Mouse (Mus musculus): ENCODE data around the gene Kcnq1.

Kcnq1 gene

DNA sequence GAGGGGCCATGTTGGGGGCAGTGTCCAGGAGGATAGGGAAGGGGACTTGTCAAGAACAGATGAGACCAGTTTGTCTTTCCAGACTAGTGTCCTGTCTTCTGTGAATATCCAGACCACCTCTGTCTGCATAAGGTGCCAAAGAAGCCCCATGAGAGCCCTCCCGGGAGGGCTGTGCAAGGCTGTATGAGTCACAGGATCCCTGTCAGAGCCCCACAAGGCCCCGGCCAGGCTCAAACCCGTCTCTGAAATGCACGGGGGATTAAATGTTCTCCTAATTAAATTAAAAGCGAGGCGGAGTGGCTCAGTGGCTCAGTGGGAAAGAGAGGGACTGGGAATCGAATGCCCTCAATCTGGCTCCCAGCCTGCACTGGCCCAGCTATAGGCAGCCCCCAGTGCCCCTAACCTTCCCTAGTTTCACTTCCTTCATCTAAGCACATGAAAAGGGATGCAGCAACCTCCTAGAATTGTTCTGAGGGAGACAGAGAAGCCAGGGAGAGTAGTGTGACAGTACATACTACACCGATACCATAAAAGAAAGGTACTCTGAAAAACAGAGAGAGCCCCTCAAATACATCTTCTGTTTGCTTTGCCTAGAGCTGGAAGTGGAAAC lies 159.8 kb downstream of the Kcnq1 start:
- no peak for DNase-seq (ENCODE audit: low read depth, low spot score)

DNA sequence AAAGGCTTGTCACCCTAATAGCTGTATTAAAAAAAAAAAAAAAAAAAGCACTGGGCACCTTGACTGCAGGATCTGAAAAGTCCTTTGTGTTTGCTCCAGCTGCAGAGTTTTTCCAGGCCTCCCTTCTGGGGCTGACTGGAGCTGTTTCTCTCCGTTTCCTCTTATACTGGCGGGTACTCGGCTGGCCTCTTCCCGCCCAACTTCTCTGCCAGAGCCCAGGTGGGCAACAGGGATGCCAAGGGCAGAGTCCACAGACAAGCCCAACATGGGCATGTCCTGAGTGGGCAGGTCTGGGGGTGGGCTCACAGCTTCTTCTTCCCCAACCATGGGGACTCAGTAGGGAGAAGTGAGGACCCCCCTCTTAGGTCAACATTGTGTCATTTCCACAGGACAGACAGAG lies 167.6 kb downstream of the Kcnq1 start:
- no peak for DNase-seq (ENCODE audit: low read depth, low spot score)

DNA sequence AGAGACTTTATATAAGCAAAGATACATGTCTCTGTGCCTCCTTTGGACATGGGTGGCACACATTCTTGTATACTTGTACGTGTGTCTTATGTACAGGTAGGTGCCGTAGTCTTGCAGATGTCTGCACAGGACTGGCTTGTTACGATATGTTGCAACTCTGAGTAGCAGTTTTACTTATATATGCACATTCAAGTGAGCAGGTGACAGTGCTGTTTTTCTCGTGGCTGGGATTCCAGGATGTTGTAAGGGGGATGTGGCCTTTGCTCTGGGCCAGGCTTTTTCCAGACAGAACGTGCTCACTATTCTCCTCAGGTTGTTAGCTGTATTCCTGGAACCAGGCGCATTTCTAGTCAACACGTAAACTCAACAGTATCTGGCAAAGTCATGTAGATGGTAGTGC lies 168.9 kb downstream of the Kcnq1 start:
- DNase-seq (ENCODE audit: low read depth, low spot score): no peak

DNA sequence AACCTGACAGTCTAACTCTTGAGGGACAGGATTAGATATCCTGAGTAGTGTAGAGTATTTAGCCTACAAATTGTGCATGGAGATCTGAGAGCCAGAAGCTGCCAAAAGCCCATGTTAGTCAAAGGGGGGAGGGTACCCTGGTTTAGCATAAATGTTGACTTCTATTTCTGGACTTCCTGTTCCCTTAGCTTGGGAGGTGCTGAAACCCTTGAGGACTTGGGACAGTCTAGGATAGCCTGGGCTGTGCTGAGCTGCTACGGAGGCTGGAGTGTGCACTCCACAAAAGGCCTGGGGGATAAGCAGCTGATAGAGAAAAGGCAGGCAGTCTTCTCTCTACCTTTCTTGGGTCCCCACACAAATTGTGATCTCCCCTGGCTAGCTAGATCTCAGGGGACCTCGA lies 177.5 kb downstream of the Kcnq1 start:
- DNase-seq (ENCODE audit: low read depth, low spot score): no peak

DNA sequence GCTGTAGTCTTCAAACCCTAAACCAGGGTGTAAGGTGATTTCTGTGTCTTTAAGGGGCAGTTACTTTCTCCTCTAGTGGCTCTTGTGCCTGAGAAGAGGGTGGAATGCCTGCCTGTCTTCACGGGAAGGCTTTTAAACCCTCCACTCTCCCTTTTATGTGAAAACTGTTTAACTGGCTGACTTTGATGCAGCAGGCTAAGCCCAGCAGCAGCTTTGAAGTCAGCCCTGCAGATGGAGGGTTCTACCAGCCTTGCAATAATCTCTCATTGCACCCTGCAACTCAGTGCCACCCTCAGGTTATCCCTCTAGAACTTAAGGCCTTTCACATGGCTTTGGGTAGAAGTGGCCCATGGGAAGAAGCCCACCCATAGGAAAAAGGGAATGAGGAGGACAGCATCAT lies 178.7 kb downstream of the Kcnq1 start:
- DNase-seq (ENCODE audit: low read depth, low spot score): no peak

DNA sequence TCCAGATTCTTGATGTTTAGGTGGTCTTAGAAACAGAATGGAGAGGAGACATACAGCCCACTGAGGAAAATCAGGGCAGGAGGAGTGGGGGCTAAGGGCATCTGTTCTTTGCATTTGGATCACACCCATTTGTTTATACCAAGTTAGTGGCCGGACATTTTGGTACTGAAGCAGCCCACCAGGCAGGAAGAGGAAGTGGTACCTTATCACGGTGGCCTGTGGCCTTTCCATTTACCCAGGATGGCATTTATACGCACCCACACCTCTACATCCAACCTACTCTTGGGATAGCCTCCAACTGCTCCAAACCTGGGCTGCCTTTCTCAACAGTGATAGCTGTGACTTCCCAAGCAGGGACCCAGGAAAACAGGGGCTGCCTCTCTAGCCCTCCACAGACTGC lies 179.3 kb downstream of the Kcnq1 start:
- DNase-seq (ENCODE audit: low read depth, low spot score): no peak

DNA sequence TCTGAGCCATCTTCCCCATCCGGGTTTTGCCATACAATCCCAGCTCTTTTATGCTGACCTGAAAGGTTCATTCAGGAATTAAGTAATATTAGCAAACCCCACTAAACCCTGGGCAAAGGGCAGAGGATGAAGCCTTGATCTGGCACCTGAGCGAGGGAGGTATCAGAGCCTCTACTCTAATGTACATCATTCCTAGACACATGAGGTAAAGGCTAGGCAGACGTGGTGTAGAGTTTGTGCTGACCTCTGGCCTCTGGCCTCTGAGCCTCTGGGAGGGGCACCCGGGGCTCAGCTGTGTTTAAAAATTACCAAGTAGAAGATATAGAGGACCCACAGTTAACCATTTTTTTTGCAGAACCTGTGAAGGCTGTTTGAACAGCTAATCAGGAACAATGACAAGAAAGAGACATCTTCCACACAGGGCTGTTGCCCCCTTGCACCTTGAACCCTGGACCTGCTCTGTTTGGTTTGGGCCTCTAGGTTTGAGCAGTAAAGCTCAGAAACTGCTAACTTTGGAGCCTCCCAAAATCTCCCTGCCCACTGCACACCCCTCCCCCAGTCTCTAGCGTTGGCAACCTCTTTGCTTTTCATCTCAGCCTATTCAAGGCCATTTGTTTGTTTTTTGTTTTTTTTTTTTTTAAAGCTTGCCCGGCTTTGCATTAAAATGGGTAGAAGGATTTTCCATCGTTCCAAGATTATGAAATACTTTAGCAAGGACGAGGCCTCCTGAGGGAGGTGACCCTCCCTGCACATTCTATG lies 180.5 kb downstream of the Kcnq1 start:
- no peak for DNase-seq (ENCODE audit: low read depth, low spot score)

DNA sequence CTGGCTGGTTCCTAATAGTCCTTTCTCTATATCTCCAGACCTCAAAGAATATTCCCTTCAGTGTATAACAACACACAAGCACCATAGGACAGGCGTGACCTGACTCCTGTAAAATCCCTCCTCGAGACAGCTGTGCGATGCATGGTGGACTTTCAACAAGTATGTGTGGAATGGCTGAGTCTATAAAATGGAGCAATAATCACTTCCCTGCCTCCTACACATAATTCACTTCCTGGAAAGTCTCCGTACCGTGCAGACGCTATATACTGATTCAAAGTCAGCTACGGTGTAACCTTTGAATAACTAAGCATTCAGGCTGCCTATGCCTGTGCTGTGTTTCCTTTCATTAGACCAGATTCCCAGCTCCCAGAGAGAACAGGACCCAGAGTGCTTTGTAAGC lies 182.0 kb downstream of the Kcnq1 start:
- no peak for DNase-seq (ENCODE audit: low read depth, low spot score)

DNA sequence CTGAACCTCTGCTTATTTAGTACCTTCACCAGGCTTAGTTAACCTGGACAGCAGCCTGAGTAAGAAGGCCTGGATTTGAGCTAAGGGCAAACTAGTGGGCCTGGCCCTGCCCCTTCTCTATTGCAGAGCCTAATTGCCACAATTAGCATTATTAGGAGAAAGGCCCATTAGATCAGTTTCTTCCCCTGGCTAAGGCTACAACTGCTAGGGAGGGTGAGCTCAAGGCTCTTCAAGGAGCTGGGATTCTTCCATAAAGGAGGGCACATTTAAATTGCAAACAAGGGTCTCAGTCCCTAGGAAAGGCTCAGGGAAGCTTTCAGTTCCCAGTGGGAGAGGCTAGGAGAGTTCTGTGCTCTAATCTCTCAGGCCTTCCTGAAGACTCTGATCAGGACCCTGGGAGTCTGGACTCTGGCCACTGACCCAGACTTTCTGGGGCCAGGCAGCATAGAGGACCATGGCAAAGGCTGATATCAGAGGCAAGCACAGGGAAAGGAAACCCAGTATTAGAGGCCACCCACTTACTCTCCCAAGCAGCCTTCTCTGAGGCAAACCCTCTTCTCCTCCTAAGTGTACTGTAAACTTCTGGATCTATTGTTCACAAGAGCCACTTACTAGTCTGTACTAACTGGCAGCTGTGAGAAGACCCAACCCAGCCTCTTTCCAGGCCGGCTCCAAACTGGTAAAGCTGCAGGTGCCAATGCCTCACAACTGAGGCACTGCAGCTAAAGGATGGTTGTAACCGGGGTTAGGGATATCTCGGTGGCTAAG lies 183.1 kb downstream of the Kcnq1 start:
- no peak for DNase-seq (ENCODE audit: low read depth, low spot score)

DNA sequence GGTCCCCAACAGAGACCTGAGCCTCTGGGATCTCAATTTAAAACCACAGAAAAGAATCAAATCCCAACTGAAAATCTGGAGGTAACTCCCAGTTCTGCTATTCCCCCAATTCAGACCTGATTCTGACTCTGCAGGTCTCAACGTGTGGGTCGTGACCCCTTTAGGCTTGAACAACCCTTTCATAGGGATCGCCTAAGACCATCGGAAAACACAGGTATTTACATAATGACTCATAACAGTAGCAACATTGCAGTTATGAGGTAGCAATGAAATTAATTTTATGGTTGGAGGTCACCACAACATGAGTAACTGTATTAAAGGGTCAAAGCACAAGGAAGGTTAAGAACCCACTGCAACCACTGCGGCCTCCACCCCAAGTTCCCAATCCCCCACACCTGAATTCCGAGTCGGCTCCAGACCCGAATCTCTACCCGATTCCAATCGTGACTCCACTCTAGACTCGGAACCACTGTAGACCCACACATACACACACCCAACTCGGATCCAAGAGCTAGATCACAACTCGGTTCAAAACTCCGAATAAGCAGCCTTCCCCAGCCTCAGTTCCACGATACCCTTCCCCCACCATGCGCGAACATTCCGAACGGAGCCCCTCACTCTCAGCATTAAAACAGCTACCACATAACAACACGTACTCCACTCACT lies 188.7 kb downstream of the Kcnq1 start:
- DNase-seq (ENCODE audit: low read depth, low spot score): no peak

DNA sequence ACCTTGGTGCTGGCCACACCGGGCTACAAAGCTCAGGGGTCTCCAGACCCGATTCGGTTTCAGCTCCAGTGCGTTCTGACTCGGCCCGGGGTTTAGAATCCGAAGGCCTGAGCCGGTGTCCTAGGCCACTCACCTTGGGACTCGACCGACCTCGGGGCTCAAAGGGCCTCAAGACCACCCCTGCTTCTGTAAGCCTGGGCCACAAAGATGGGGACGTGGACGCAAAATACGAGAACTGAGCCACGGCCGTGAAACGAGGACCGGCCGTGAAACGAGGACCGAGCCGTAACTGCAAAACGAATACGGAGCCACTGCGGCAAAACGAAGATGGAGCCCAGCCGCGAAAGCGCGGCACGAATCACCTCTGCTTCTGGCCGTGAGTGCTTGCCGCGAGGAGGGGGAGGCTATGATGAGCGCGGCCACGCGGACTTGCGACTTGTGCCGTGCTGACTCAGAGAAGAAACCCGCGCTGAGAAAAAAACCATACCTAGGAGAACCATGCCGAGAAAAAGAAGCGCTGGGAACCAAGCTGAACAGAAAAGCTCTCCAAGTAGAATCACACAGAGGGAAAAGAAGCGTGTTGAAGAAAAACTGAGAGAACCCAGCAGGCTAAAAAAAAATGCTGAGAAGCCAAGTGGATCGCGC lies 189.3 kb downstream of the Kcnq1 start:
- DNase-seq (ENCODE audit: low read depth, low spot score): peak; percentile 54

DNA sequence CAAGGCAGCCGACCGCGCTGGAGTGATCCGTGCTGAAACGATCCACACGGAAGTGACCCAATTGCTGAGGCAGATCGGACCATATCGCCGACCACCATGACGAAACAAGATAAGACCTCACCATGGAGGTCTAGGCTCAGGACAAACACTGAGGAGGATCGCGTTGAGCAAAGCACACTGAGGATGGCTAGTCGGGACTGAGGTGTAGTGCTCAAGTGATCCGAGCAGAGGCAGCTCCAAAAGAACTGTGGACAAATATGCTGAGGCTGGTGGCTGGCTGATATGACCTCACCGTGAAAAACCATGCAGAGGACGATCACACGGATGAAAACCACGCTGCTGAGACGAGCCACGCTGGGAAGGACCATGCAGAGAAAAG lies 189.8 kb downstream of the Kcnq1 start:
- peak; percentile 21 for DNase-seq (ENCODE audit: low read depth, low spot score)

DNA sequence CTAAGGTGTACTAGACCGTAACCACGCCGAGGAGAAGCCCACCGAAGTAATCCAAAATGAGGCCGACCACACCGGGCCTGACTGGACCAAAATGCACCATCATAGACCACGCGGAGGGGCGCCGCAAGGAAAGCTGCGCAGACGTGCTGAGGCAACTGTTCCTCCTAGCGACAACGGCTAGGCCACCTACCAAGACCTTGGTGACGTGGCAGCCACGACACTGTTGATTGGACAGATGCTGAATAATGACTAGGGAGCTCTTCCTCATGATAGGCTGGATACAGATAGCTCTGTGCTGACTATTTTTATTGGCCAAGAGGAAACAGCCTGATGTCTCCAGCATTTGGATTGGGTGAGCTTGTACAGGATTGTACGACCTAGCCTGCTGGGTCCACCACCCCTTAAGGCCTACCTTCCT lies 190.2 kb downstream of the Kcnq1 start:
- peak; percentile 94 for DNase-seq (ENCODE audit: low read depth, low spot score)

DNA sequence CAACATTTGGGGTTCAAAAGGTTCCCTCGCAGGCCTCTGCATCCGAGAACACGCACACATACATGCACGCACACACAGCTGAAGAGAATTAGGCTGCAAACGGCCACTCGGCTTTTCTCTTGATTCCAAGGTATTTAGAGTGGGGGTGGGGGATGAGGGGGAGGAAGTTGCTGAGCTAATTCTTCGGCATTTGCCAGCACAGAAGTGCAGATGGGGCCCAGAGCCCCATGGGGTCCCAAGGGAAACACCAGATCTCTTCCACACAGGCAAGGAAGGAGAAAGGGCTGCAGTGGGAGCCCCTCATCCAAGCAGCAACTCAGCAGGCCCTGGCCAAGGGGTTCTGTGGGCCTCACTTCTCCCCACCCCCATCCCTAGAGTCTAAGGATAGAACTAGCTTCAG lies 193.9 kb downstream of the Kcnq1 start:
- DNase-seq (ENCODE audit: low read depth, low spot score): peak; percentile 24

DNA sequence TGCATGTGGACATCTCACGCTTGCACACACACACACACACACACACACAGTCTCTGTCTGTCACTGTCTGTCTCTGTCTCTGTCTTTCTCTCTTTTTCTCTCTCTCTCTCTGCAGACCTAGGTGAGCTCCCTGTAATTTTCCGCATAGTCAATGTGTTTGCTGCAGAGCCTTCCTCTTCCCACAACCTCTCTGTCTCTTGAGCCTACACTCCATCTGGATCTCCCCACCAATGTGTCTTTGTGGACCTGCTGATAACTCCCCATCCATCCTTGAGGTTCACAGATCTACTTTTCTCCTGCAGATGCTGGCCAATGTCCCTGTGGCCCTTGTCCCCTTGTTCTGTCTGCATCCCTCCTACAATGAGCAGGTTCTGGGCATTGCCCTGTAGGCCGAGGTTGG lies 194.5 kb downstream of the Kcnq1 start:
- DNase-seq (ENCODE audit: low read depth, low spot score): no peak

DNA sequence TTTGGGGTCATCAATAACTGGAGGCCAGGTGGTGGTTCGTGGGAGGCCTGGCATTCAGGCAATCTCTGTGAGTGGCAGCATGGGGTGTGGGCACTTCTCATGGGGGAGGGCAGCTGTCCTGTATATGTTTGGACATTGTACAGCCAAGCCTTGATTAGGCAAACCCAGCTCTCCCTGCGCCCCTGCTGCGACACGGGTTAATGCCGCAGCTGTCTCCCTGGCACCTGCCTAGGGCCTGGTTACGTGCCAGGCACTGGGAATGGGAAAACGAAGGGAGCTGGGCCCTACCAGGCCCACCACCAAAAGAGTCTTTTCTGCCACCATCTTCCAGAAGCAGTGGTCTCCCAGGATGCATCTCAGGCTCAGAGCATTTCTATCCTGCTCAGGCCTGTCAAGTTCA lies 196.0 kb downstream of the Kcnq1 start:
- DNase-seq (ENCODE audit: low read depth, low spot score): no peak

DNA sequence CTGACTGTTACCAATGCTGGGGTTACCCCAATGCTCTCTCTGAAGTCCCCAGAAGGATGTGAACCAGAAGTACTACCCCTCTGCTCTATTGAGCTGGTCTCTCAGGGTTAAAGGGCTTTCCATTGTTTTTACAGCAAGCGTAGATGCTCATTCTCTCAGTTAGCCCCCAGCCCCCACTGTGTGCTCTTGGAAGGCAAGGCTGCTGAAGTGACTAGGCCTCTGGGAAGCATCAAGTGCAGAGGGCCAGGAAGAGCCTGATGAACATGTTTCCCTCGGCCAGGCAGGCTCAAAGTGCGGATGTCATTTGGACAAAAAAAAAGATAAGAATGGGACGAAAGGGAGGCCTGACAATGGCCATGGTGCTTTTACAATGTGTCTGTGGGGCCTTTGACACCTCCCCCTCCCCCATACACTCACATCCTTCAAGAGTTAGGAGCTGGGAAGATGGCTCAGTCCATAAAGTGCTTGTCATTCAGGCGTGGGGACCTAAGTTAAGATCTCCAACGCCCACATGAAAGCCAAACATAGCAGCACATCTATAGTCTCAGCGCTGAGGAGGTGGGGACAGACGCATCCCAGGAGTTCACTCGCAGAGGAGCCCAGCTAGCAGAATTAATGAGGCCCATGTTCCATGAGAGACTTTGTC lies 196.6 kb downstream of the Kcnq1 start:
- DNase-seq (ENCODE audit: low read depth, low spot score): no peak

DNA sequence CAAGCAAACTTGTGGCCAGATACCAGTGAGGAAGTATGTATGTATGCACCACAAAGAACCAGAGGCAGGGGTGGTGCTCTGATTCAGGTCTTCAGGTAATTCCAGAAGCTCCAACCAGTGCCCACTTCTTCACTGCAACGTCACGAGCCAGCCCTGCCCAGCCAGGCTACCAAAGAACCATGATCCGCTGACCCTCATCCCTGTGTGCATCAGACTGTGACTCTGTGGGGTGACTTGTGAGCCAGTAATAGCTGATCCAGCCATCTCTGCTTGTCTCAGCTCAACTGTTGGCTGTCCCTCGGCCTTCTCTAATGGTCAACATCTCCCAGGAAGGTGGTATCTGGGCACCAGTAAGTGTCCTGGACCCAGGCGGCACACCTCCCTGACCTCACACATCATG lies 197.4 kb downstream of the Kcnq1 start:
- no peak for DNase-seq (ENCODE audit: low read depth, low spot score)

DNA sequence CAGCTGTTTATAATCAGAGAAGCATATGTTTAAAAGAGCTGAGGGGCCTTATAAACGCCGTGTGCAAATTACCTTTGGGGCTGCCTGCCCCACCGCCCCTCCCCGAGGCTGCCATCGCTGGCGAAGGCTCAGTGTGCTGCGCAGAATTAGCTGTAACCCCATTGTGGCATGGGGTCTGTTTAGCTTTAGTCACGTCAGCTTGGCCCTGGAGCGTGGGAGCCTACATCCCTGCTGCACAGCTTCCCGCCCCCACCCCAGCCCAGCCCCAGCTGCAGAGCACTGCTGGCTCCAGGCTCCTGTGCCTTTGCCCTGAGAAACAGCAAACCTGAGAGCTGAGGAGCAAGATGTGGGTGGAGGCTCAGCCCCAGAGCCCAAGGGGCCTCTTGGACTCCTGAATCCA lies 199.6 kb downstream of the Kcnq1 start:
- DNase-seq (ENCODE audit: low read depth, low spot score): peak; percentile 63

DNA sequence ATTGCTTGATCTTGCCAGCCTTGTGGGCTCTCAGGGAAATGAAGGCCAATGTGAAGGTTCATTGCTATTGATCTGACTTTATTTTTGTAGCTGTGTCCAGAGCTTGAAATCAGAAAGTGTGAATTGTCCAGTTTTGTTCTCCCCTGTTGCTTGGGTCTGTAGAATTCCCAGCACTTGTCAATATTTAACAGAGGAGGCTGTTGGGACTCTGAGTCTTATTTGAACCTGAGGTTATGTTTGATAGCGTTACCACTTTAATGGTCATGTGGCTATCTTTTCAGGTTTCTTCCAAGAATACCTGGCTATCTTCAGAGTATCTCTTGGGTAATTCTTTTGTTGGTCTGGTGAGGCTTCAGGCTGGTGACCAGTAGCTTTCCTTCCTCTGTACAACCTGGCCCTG lies 201.8 kb downstream of the Kcnq1 start:
- DNase-seq (ENCODE audit: low read depth, low spot score): no peak

DNA sequence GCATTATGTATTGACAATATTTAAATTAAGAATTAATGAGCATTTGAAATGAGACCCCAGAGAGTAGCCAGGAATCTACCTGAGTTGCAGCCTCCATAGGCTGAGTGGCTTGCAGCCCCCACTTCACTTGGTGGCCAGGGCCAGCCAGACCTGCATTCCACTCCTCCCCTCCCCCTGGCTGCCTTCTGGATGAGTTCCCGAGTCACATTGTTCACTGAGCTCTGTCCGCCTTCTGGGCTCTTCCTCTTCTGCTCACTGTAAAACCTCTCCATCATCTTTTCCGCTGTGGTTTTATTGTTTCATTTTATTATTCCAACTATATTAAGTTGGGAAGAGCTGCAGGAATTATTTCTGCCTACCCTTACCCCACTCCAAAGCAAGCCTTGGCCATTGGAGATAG lies 204.1 kb downstream of the Kcnq1 start:
- DNase-seq (ENCODE audit: low read depth, low spot score): no peak
